Mouse (Mus musculus): Measurements from ENCODE around the gene Snx13.
A peak's percentile ranks its signal among the peaks of the same experiment; 100 is the strongest.

The Snx13 gene

GRCm38 (mm10) chr12:35046999-35047319, at the start of gene Snx13:
Gene Snx13, plus strand, starts transcription at chr12:35047186.
- DNase-seq (ENCODE audit: low spot score): peak; percentile 84

DNA sequence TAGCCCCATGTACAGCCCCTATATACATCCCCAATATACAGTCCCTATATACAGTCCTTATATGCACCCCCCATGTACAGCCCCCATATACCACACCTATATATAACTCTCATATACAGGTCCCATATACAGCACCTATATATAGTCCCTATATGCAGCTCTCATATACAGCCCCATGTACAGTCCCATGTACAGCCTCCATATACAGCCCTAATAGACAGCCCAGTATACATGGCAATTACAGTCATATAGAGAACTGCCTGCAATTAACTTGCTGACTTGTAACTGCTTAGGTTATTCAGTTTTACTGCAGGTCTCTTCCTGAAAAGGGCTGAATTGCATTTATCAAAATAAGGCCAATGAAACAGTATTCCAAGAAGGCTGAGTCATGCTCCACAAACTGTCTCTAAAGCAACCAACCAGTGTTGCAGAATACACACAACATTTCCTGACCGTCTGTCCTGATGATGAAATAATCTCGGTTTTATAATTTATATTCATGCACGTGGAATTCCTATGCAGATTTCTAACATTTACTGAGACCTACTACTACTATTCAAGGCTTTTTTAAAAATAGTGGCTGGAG, 49.3 kb upstream of the Snx13 start:
- DNase-seq (ENCODE audit: low spot score): no peak

DNA sequence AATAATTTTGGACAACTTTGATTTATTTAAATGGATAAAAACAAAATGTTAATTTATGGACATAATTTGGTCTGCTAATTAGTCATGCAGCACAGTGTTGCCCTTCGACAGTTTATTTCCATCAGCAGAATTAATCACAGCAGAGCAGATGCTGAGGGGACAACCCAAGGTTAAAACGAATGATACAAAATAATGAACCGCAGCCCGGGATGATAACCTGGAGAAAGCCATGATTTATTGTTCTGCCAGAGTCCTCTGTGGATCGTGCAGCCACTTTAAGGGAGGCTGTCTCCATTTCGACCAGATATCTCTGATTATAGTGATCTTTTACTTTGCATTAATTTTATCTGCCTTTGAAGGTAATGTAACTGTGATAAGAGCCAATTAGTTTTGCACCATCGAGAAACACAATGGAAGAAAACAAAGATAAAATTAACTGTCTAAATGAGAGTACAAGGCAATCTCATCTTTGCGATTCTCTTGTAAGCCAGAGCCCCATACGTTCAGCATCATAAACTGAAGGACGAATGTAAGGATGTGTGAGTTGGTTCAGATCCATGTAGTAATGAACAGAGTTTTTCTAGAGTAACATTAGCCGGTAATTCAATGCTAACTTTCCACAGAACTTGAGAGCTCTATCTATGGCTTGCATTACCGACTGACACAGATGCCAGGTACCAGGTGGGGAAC, 48.1 kb upstream of the Snx13 start:
- DNase-seq (ENCODE audit: low spot score): no peak

- no peak for DNase-seq (ENCODE audit: low spot score)
Measured at GRCm38 (mm10) chr12:35000323-35000722, 46.7 kb upstream of the Snx13 start.

GRCm38 (mm10) chr12:35005748-35006147, 41.2 kb upstream of the Snx13 start:
- DNase-seq (ENCODE audit: low spot score): no peak

DNA sequence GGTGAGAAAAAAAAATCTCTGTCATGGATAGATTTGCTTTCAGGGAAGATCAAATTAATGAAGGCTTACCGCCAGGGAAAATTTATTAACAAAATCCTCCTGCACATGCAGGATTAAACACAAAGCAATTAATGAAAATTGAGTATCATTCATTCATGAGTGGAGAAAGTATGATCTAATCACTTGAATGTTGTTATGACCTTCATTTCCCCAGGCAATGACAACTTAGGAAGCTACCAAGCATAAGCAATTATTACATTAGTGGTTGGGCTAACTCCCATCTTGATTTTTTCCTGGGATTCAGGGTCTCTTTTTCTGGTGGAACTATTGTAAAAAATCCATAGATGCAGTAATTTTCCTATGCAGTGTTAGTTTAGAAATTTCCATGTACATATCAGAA, 39.1 kb upstream of the Snx13 start:
- DNase-seq (ENCODE audit: low spot score): no peak

- no peak for DNase-seq (ENCODE audit: low spot score)
Measured at GRCm38 (mm10) chr12:35008340-35009137, 38.4 kb upstream of the Snx13 start.

GRCm38 (mm10) chr12:35011462-35011861, 35.5 kb upstream of the Snx13 start:
- no peak for DNase-seq (ENCODE audit: low spot score)

- DNase-seq (ENCODE audit: low spot score): no peak
Measured at GRCm38 (mm10) chr12:35013950-35014349, 33.0 kb upstream of the Snx13 start.

DNA sequence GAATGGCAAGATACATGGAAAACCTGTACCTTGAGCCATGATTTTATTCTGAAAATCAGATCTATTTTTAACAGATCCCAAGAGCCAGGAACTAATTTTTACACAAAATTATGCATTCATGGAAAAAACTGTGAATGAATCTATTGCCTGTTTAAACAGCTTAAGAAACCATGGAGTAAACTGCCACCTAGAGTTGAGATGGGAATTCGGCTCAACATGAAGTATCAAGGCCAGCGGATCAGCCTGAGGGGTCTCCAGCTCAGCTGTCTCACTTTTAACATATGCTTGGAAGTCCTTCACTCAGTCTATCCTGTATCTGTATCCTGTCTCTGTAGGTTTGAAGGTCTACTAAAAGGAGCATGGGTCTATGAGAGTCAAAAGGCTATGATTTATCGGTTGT, 30.9 kb upstream of the Snx13 start:
- no peak for DNase-seq (ENCODE audit: low spot score)

DNA sequence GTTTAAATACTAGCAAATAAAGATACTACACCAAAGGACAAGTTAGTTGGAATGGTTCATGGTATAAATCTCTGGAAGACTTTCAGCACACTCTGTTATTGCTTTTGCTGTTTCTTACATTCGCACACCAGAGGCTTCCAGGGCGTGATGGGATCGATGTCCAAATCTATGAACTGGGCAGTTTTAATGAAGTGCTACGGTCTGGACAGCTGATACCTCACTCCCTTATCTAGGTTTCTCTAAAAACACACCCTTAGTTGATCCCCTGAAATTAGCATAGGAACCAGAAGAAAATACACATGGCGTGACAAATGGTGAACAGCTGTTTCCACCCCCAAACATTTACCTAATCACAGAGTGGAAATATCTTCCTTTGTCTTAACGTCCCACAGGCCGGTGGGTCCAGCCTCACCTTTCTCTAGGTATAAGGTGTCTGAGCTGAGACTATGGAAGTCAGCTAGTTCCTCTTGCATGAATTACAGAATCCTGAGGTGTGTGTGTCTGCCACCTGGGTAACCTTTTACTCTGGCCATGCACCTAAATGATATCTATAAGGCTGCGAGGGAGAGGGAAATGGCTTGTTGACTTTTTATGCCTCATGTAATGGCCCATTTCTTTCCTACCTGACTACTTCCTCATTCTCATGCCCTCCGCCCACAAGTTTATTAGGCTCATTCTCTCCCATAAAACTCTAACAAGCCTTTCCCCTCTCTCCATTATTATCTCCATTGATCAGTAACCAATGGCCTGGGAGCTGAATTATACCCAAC, 30.3 kb upstream of the Snx13 start:
- no peak for DNase-seq (ENCODE audit: low spot score)

- no peak for DNase-seq (ENCODE audit: low spot score)
Measured at GRCm38 (mm10) chr12:35018679-35019237, 28.2 kb upstream of the Snx13 start.

DNA sequence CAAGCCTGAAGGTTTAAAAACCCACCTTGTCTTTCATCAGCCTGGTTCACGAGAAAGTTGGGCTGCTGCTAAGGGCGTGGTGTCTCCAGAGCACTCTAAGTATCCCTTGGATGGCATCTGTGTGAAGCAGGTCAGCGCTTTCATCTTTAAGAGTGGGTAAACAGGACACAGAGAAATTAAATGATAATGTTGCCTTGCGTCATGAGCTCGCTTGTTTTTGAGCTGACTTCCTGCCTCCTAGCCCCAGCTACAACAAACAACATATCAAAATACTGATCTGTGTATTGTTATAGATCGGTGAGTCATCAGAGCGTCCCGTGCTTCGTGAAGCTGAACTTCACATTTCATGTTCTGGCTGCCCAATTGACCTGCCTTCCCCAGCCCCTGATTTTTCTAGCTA, 25.7 kb upstream of the Snx13 start:
- no peak for DNase-seq (ENCODE audit: low spot score)

DNA sequence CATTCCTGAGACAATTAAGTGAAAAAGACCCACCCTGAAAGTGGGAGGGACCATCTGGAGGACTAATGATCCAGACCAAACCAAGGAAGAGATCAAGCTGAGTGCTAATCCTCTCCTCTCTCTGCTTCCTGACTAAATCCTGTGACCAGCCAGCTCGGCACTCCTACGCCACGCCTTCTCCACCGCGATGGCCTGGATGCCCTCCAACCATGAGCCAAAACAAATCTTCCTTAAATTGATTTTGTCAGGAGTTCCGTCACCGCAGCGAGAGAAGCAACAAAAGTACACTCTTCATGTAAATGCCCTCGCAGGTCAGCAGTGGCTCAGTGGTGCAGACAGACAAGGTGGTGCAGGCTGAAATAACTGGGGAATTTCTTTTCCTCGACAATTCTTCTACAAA, 24.9 kb upstream of the Snx13 start:
- no peak for DNase-seq (ENCODE audit: low spot score)

- DNase-seq (ENCODE audit: low spot score): no peak
Measured at GRCm38 (mm10) chr12:35025916-35026432, 21.0 kb upstream of the Snx13 start.

DNA sequence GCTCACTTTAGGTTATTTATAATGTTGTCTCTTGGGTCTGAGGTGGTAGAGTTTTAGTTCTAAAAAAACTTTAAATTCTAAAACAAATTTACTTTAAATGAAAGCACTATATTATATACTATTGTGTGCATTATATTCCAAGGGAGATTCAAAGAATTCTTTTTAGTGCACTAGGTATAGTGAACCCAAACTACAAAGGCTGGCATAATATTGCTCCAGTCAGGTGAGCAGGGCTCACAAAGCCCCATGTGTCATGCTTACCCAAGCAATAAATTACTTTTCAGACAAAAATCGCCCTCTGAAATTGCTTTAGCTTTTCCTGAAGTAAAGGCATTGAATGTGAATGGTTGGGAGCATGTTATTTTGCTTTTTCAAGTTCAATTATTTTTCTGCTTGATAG, 19.5 kb upstream of the Snx13 start:
- no peak for DNase-seq (ENCODE audit: low spot score)

DNA sequence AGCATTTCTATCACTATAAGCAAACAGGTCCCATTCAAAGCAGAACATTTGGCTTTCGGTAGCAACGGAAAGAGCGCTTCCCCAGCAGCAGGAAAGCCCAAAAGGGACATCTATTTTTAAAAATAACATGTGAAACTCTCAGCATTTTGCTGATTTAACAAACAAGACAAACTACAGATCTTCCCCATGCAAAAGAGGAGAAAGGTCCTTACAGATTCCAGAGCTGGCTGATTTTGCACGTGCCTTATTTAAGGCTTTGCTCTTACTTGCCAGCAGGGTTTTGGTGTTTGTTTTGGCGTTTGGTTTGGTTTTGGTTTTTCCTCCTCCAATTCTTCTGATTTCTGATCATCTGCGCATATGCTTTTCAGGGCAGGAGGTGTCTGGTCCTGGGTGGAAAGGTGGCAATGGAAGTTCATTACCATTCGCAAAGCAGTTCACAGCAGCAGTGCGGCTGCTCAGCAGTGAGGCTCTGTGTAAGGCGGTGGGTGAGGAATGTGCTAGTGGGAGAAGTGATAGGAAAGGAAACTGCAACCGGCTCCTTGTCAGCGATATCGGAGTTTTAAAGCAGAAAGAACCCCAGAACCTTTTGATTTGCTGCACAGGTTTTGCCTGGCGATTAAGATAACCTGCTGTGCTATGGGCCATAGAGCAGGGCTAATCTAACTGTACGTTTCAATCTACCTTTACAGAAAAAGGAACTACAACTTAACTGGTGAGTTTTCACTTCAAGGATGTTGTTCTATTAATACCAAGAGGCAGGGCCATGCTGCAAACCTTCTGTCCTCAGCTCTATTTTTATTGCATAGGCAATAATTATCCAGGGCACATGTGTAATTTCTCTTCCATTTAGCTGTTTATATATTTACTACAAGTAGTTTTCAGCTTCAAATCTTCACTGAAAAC, 8.1 kb upstream of the Snx13 start:
- DNase-seq (ENCODE audit: low spot score): peak; percentile 13

GRCm38 (mm10) chr12:35039571-35039936, 7.4 kb upstream of the Snx13 start:
- no peak for DNase-seq (ENCODE audit: low spot score)

- no peak for DNase-seq (ENCODE audit: low spot score)
Measured at GRCm38 (mm10) chr12:35041964-35042363, 5.0 kb upstream of the Snx13 start.

DNA sequence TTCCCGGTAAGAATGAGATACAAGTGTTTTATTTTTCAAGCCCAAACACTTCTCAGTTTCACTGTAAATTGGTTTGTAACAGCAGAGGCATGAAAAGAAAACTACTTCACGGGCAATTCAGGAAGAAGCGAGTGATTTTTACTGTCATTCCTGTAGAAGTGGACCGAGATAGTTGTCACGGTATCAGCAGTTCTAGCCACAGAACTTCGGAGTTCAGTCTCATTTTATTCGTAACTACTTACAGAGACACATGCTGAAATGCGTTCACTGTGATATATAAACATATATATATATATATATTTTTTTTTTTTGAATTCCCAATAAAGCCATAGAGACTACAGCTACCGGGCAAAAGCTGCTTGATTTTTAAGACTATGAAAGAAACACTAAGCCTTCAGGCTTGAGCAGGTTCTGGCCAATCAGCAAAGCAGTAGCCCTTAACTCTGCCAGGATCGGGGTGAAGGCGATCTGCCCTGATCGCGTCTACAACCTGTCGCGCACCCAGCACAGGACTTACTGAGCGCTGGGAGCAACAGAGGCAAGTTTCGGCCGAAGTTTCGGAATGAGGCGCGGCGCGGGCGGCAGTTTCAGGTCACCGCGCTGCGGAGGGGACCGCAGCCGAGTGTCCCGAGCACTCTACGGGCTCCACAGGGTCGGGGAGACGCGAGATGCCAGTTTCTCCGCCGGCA, 532 bp upstream of the Snx13 start:
- no peak for DNase-seq (ENCODE audit: low spot score)
